23 mouse cellular contexts compared by ENCODE assay signal in genomic region chr5:35216271-35216670, GRCm38 (mm10).
DNase-seq lines count a peak whose midpoint lies in the region; ATAC-seq and TF ChIP-seq lines count a peak whose summit lies in the region.
"Had no signal": no experiment of that assay in that cellular context is flagged by ENCODE, and none has a peak within 500 bp of the region (broad histone marks: within the 10 kb centered on the region; RNA-seq: fewer than 3 reads in every experiment).

No protein-coding gene starts in this region.

- peak; percentile 6 for DNase-seq in adrenal gland, postnatal 10 days
- DNase-seq in adrenal gland, postnatal 25 days, result no peak
- DNase-seq in midbrain, embryonic 11.5 days (ENCODE audit: low spot score, missing footprints), result peak; percentile 53
- no peak for DNase-seq in midbrain, embryonic 14.5 days
- DNase-seq: cerebellum, adult 11 months; cerebellum, adult 2 months; cerebellum, adult 9-11 months; cerebellum, postnatal 25 days; gastrocnemius, postnatal 10 days; gastrocnemius, postnatal 36 days; heart, adult 11 months had no signal

- H3K9ac ChIP-seq in midbrain, embryonic 11.5 days (ENCODE audit: low read length), result no peak overlapping the region
- H3K9ac ChIP-seq in midbrain, embryonic 14.5 days (replicated peaks; ENCODE audit: low read length), result no peak overlapping the region
- H3K9ac ChIP-seq: embryonic facial prominence, embryonic 12.5 days; embryonic facial prominence, embryonic 15.5 days; forebrain, postnatal 0 days; hindbrain, embryonic 14.5 days had no signal

- WGBS in midbrain, embryonic 11.5 days, result 67% methylated on average over 2 of the region's 2 CpGs
- 63% methylated on average over 2 of the region's 2 CpGs for WGBS in midbrain, embryonic 14.5 days
- 42% methylated on average over 2 of the region's 2 CpGs for WGBS in olfactory bulb, adult 2 months

- H3K27me3 ChIP-seq in midbrain, embryonic 11.5 days (ENCODE audit: control insufficient read depth, insufficient read depth, low read length), result no peaks in the 10 kb centered on the region
- no peaks in the 10 kb centered on the region for H3K27me3 ChIP-seq in midbrain, embryonic 14.5 days (ENCODE audit: control insufficient read depth, insufficient read depth, low read length)
- H3K27me3 ChIP-seq: embryonic facial prominence, embryonic 12.5 days; embryonic facial prominence, embryonic 15.5 days had no signal

- no peaks in the 10 kb centered on the region for H3K36me3 ChIP-seq in midbrain, embryonic 11.5 days (ENCODE audit: control insufficient read depth, insufficient read depth, low read length)
- no peaks in the 10 kb centered on the region for H3K36me3 ChIP-seq in midbrain, embryonic 14.5 days (ENCODE audit: control insufficient read depth, insufficient read depth, low read length)
- H3K36me3 ChIP-seq: embryonic facial prominence, embryonic 12.5 days; embryonic facial prominence, embryonic 15.5 days had no signal

- ATAC-seq in midbrain, embryonic 11.5 days (ENCODE audit: low FRiP score), result no peak
- ATAC-seq in midbrain, embryonic 14.5 days (ENCODE audit: low FRiP score, low TSS enrichment), result no peak
- no peak for ATAC-seq in monocyte, adult 5-6 weeks (replicated peaks; ENCODE audit: insufficient number of reproducible peaks, low FRiP score, low TSS enrichment, poor library complexity, severe bottlenecking)
- ATAC-seq: CD4-positive, CD25-positive, alpha-beta regulatory T cell, adult 4 months; forebrain, embryonic 14.5 days; hindbrain, postnatal 0 days; inflammation-experienced regulatory T-cells, adult 6 months; intestine, embryonic 16.5 days had no signal

- TF ChIP-seq POLR2A in olfactory bulb, adult 2 months (IDR thresholded peaks at IDR 0.05; ENCODE audit: insufficient read depth, low read depth, low read length), result no peak

- no peak overlapping the region for H3K4me3 ChIP-seq in midbrain, embryonic 11.5 days (ENCODE audit: low read depth, low read length)
- no peak overlapping the region for H3K4me3 ChIP-seq in midbrain, embryonic 14.5 days (replicated peaks; ENCODE audit: low read depth, low read length)
- no peak overlapping the region for H3K4me3 ChIP-seq in olfactory bulb, adult 2 months (ENCODE audit: insufficient read depth, low read depth, low read length)
- H3K4me3 ChIP-seq: embryonic facial prominence, embryonic 12.5 days; embryonic facial prominence, embryonic 15.5 days had no signal

- no peak overlapping the region for H3K4me2 ChIP-seq in midbrain, embryonic 11.5 days
- no peak overlapping the region for H3K4me2 ChIP-seq in midbrain, embryonic 14.5 days (ENCODE audit: low read length)
- H3K4me2 ChIP-seq: embryonic facial prominence, embryonic 12.5 days; embryonic facial prominence, embryonic 15.5 days; heart, embryonic 11.5 days; hindbrain, embryonic 14.5 days had no signal

- H3K27ac ChIP-seq in midbrain, embryonic 11.5 days (ENCODE audit: low read depth, low read length), result no peak overlapping the region
- H3K27ac ChIP-seq in midbrain, embryonic 14.5 days (replicated peaks; ENCODE audit: low read depth, low read length), result no peak overlapping the region
- 0 out of 2 replicates have a peak overlapping the region, but pooled peaks have one; percentile 5 for H3K27ac ChIP-seq in olfactory bulb, adult 2 months (ENCODE audit: insufficient read depth, low read depth, low read length)
- H3K27ac ChIP-seq: embryonic facial prominence, embryonic 12.5 days; embryonic facial prominence, embryonic 15.5 days; hindbrain, embryonic 14.5 days; hindbrain, postnatal 0 days had no signal

- no peak for TF ChIP-seq CTCF in olfactory bulb, adult 2 months (IDR thresholded peaks at IDR 0.05; ENCODE audit: insufficient read depth, low read depth, low read length)

- no peaks in the 10 kb centered on the region for H3K4me1 ChIP-seq in midbrain, embryonic 11.5 days (ENCODE audit: control insufficient read depth, insufficient read depth, low read length)
- H3K4me1 ChIP-seq in midbrain, embryonic 14.5 days (ENCODE audit: control insufficient read depth, insufficient read depth, low read length), result no peaks in the 10 kb centered on the region
- peaks cover 40% of the 10 kb centered on the region for H3K4me1 ChIP-seq in olfactory bulb, adult 2 months (ENCODE audit: control insufficient read depth, insufficient read depth, low read length)
- H3K4me1 ChIP-seq: embryonic facial prominence, embryonic 12.5 days; embryonic facial prominence, embryonic 15.5 days had no signal

- H3K9me3 ChIP-seq in midbrain, embryonic 11.5 days (ENCODE audit: control insufficient read depth, low read length), result no peaks in the 10 kb centered on the region
- H3K9me3 ChIP-seq in midbrain, embryonic 14.5 days (ENCODE audit: control insufficient read depth, low read length), result peaks cover 3% of the 10 kb centered on the region; the same call in 1 of the 2 replicates
- H3K9me3 ChIP-seq: embryonic facial prominence, embryonic 12.5 days; embryonic facial prominence, embryonic 15.5 days had no signal

Comparison
In these comparisons a context has a peak if more than half of its experiments do, and no peak if none do; other contexts are left out.
1. DNase-seq: peak in adrenal gland, postnatal 10 days (single experiment) and midbrain, embryonic 11.5 days (single experiment); none in adrenal gland, postnatal 25 days (single experiment) and midbrain, embryonic 14.5 days (single experiment).